Mouse (Mus musculus): ENCODE measurements around the gene Bahcc1.

- TF ChIP-seq CTCF (IDR thresholded peaks at IDR 0.05; ENCODE audit: insufficient read depth, low read depth, low read length) (no peak), POLR2A (IDR thresholded peaks at IDR 0.05; ENCODE audit: insufficient read depth, low read depth, low read length) (no peak)
Measured at GRCm38 (mm10) chr11:120296305-120297144, 63.8 kb downstream of the Bahcc1 start.
